Mouse (Mus musculus): ENCODE measurements around the gene Brd3.
"Not testable (repeated sequence)": the region's sequence is repeated elsewhere in the genome, so short reads cannot be mapped to it uniquely, and the experiment has no call there.

The Brd3 gene

GRCm38 (mm10) chr2:27507562-27507961 is at the start of gene Brd3:
Brd3 (minus strand) TSS chr2:27507662.
- no peak for DNase-seq (ENCODE audit: low spot score in 2 of 2)

- no peak for DNase-seq (ENCODE audit: low spot score in 2 of 2)
These were observed 49.5 kb upstream of the Brd3 start for GRCm38 (mm10) chr2:27556921-27557320.

DNA sequence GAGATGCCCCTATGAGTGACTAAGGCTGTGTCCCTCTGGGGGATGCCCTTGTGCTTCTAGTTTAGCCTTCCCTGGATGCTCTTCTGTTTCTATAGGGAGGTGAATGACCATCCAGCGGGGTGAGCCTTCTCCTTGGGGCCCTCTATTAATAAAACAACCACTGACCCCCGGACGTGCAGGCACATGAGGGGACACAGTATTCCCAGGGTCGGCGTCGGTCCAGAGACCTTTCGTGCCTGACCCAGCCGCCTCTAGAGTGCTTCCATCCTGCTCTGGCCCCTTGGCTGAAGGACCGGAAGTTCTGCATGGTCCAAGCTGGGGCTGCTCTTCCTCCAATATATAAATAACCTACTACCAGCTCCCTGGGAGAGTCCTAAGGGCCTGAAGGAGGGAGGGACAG is 46.8 kb upstream of the Brd3 start:
- no peak for DNase-seq (ENCODE audit: low spot score in 2 of 2)

DNA sequence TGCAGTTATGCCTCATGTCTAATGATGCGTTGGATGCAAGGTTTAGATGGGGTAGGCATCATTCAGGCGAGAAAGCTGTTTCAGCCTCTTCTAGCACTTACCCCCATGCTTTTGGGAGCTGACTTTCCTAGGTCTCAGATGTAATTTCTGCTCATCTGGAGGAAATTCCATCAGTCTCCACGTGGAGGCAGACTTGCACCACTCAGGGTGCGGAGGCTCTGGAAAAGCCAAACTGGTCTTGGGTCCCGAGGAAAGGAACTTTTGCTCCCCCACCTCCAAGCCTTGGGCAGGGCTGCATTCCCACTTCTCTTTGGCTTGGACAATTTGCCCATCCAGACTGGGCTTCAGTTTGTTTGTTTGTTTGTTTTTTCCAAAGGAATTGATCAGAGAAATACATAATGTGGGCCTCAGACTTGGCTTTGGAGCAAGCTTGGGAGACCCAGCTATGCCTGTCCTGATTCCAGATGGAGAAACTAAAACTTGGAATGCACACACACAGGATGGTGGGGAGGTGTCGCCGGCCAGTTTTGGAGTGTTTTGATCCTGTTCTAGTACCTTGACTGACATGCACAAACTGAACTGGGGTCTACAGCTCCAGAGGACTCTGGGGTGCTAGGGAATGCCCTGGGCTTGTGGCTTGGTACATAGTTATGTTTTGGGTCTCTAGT is 45.3 kb upstream of the Brd3 start:
- DNase-seq (ENCODE audit: low spot score in 2 of 2) = peak in 1 of 2 experiments; percentile 68

DNA sequence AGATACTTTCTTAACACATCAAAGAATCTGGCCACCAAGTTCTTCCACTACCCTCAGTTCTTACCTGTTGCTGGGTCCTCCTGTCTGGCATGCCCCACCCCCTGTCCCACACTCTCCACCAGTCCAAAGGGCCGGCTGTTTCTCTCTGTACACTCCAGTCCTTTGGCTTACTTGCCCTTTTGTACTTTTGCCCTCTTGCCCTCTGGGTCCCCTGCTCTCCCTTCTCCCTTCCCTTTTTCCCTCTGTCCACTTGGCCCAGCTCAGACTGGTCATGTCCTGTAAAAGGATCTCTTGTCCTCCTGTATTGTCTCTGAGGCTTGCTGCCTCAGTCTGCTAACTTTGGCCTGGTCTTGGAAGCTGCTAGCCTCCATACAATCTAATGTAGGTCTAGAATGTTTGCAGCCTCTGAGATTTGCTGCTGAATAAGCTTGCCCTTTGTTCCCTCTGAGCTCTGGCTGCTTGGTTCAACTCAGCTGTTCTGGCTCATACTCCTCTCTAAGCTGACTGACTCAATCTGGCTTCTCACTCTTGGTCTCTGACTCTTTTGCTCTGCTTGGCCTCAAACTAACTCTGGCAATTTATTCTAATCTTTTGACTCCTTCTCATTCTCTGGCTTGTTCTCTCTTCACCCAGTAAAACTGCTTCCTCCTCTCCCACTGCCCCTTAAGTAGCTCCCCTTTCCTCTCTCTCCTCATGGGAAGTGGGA is 41.4 kb upstream of the Brd3 start:
- no peak for DNase-seq (ENCODE audit: low spot score in 2 of 2)

DNA sequence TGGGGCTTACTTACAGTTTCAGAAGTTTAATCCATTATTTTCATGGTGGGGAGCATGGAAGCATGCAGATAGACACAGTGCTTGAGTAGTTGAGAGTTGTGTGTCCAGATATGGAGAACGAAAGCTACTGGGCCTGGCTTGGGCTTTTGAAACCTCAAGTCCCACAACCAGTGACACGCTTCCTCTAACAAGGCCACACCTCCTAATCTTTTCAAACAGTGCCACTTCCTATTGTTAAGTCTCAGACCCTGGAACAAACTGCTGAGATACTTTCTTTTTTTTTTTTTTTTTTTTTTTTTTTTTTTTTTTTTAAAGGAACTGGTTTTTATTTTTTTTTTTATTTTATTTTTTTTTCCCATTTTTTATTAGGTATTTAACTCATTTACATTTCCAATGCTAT is 40.5 kb upstream of the Brd3 start:
- DNase-seq (ENCODE audit: low spot score in 2 of 2) = no peak

GRCm38 (mm10) chr2:27547326-27547725 is 39.9 kb upstream of the Brd3 start:
- DNase-seq (ENCODE audit: low spot score in 2 of 2) = no peak

GRCm38 (mm10) chr2:27546041-27546440 is 38.6 kb upstream of the Brd3 start:
- not testable (repeated sequence) for DNase-seq (ENCODE audit: low spot score in 2 of 2)

- DNase-seq (ENCODE audit: low spot score in 2 of 2) = not testable (repeated sequence)
These were observed 38.1 kb upstream of the Brd3 start for GRCm38 (mm10) chr2:27545517-27545916.

- DNase-seq (ENCODE audit: low spot score in 2 of 2) = no peak
These were observed 37.2 kb upstream of the Brd3 start for GRCm38 (mm10) chr2:27544613-27545012.

DNA sequence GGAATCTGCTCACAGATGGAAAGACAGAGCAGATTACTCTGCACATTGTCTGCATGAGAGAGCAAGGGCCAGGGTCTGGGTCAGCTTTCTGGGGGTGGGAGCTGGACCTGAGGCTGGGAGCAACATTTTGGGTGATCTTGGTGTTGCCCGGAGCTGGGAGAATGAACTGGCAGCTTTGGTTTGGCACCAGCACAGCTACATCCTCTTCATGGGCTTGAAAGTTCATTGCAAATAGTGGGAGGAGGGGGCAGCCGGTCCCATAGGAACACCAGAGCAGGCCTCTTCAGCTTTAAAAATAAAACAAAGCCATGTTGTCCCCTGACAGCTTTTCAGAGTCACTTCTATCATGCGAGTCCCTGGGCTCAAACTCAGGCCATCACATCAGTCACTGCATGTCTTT is 33.8 kb upstream of the Brd3 start:
- DNase-seq (ENCODE audit: low spot score in 2 of 2) = no peak

GRCm38 (mm10) chr2:27540515-27540836 is 33.0 kb upstream of the Brd3 start:
- no peak for DNase-seq (ENCODE audit: low spot score in 2 of 2)

GRCm38 (mm10) chr2:27539772-27540514 is 32.5 kb upstream of the Brd3 start:
- DNase-seq (ENCODE audit: low spot score in 2 of 2) = peak; percentile 98 to 99

DNA sequence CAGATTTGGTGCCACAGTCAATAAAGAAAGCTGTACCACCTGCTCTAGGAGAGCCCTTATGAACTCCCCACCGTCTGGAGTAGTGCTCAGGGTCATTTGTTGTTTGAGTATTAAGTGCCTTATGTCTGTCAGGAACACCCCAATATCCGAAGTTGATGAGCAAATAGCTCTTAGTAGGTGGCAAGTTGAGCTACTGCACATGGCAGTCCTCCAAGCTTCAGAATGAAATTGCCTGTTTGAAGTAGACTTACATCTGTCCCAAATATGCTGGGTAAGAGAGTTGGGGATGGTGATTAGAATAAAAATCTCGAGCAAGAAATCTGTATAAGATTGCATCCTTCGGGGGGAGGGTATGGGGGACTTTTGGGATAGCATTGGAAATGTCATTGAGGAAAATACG is 31.9 kb upstream of the Brd3 start:
- no peak for DNase-seq (ENCODE audit: low spot score in 2 of 2)

DNA sequence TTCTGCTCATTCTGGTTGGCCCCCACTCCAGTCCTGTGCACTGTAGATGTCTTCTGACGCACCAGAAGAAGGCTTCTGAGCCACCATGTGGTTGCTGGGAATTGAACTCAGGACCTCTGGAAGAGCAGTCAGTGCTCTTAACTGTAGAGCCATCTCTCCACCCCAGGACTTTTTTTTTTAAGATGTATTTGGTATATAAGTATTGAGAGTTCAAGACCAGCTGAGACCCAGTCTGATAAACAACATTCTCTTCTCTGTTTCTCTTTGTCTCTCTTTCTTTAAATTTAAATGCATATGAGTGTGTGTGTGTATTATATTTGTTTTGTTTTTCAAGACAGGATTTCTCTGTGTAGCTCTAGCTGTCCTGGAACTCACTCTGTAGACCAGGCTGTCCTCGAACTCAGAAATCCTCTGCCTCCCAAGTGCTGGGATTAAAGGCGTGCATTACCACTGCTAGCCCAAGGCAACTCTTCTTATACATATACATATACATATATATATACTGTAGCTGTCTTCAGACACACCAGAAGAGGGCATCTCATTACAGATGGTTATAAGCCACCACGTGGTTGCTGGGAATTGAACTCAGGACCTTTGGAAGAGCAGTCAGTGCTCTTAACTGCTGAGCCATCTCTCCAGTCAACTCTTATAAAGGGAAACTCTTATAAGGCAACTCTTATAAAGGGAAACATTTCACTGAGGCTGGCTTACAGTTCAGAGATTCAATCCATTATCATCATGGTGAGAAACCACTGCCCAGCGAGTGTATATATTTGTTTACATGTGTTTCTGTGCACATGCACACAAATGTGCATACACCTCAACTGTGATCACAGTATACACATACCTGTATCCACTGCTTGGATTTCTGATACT is 31.2 kb upstream of the Brd3 start:
- DNase-seq (ENCODE audit: low spot score in 2 of 2) = not testable (repeated sequence)

- no peak for DNase-seq (ENCODE audit: low spot score in 2 of 2)
These were observed 10.8 kb upstream of the Brd3 start for GRCm38 (mm10) chr2:27518283-27518682.

DNA sequence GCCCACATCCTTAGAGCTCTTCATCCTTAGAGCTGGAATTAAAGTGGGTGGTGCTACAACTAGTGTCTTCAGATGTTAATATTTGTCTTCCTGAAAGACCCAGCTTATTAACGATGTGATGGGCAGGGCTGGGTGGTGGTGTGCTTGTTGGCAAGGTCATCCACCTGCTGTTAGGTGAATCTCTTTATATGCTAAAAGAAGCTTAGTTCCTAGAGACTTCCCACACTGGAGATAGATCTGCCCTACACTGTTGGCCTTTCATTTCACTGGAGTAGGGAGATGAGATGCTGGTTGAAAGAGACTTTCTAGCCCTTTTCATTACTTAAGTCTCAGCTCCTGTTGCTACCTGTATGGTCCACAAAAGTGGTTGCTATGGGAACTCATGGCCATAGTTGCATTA is 8.8 kb upstream of the Brd3 start:
- DNase-seq (ENCODE audit: low spot score in 2 of 2) = no peak

- peak in 1 of 2 experiments; percentile 19 for DNase-seq (ENCODE audit: low spot score in 2 of 2)
These were observed 8.1 kb upstream of the Brd3 start for GRCm38 (mm10) chr2:27515341-27516166.

DNA sequence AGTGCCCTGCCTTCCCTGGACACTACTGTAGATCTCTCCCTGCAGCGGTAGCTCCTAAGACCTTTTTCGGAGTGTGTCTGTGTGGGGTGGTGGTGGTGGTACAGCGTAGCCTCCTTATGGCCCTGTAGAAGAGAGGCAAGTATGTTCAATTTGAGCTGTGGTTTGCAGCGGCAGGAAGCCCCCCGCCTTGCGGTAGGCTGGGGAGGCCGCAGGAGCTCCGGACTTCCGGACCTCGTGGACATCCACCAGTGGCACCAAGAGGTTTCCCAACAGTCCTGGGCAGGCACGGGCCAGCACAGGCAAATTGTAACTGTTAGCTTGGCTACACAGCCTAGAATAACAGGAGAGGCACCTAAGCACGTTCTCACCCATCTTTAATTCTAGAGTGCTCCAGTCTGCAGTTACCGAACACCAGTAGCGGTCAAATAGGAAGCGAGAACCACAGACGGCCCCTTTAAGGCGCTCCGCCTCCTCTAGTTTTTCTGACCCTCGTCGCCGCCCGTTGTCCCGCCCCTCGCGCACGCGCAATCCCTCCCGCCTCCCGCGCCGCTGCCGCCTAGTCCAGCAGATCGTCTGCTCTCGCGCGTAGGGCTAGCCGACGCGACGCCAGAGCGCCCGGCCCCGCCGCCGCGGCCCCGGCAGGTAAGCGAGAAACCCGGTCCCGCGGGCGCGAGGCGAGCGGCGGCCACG is 7.3 kb upstream of the Brd3 start, which contains the start of gene Wdr5:
Gene Wdr5, plus strand, starts transcription at position 519 of the 690 bp plus-strand sequence.
- peak; percentile 87 to 95 for DNase-seq (ENCODE audit: low spot score in 2 of 2)

DNA sequence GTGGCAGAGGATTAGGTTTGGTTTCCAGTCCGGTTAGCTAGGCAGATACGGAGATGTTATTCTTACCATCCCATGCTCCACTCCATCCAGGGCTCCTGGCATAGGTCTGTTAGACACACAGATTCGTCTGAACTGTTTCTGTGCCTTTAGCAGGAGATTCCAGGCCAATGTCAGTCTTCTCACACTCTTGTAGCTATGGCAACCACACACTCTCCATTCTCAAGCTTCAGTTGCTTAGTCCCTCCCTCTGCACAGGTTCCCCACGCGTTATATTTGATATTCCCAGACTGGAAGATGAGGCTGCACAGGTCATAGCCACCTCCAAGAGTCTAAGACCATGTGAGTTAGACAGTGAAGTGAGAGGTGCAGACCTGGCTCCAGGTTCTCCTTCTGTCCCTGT is 6.4 kb upstream of the Brd3 start:
- DNase-seq (ENCODE audit: low spot score in 2 of 2) = no peak

All from frontal cortex, postnatal 10 days (tissue).